Mouse (Mus musculus) kidney, embryonic 14.5 days (tissue): ENCODE data around the gene Krtap1-3. TPM values are rescaled to one million over a fixed set of nuclear protein-coding genes. Genes with fewer than 3 reads are reported as not detected.
"Not testable (repeated sequence)": the region's sequence is repeated elsewhere in the genome, so short reads cannot be mapped to it uniquely, and the experiment has no call there.

ENCODE experiments used
- ATAC-seq: fragments of 200-750 bp; cut with Nextera tagmentation; 2 replicates; pipeline ENCODE4 v1.8.0; 2017; ENCODE audit warnings: moderate number of reproducible peaks, mild to moderate bottlenecking, moderate TSS enrichment, moderate library complexity; ENCODE audit not compliant: low FRiP score, low TSS enrichment
- H3K27ac ChIP-seq: fragments of 300-500 bp; sonication (generic); 2 replicates; pipeline ENCODE4 v1.5.1; 2014; ENCODE audit warnings: low read depth, mild to moderate bottlenecking, low read length, moderate library complexity, mixed read lengths
- H3K27me3 ChIP-seq: fragments of 300-500 bp; sonication (generic); 2 replicates; pipeline ENCODE4 v1.6.1; 2014; ENCODE audit warnings: mild to moderate bottlenecking, low read length; ENCODE audit not compliant: control insufficient read depth, insufficient read depth
- H3K36me3 ChIP-seq: fragments of 300-500 bp; sonication (generic); 2 replicates; pipeline ENCODE4 v1.6.1; 2014; ENCODE audit warnings: low read length, mixed read lengths; ENCODE audit not compliant: control insufficient read depth, insufficient read depth
- H3K4me1 ChIP-seq: fragments of 300-500 bp; sonication (generic); 2 replicates; pipeline ENCODE4 v1.6.1; 2014; ENCODE audit warnings: low read length, mixed read lengths; ENCODE audit not compliant: control insufficient read depth, insufficient read depth
- H3K4me2 ChIP-seq: fragments of 300-500 bp; sonication (generic); replicated peaks from 2 replicates; pipeline ENCODE4 v1.6.1; 2014; ENCODE audit warnings: low read depth, mild to moderate bottlenecking, low read length
- H3K4me3 ChIP-seq: fragments of 300-500 bp; sonication (generic); 2 replicates; pipeline ENCODE4 v1.5.1; 2014; ENCODE audit warnings: mild to moderate bottlenecking, low read length
- H3K9ac ChIP-seq: fragments of 300-500 bp; sonication (generic); 2 replicates; pipeline ENCODE4 v1.6.1; 2014; ENCODE audit warnings: low read depth, mild to moderate bottlenecking, low read length, moderate library complexity
- H3K9me3 ChIP-seq: fragments of 300-500 bp; sonication (generic); 2 replicates; pipeline ENCODE4 v1.6.1; 2016; ENCODE audit warnings: low read length; ENCODE audit not compliant: control insufficient read depth
- WGBS: fragments of 180-500 bp; shearing (Covaris S2); extraction: QIAGEN DNeasy Blood & Tissue Kit; methylation state at CpG from one replicate; pipeline ENCODE4 v1.1.7; 2014; 5-methylcytosine and 5-hydroxymethylcytosine counted together
- polyA plus RNA-seq: library from polyadenylated mRNA; unstranded; fragments of >200 nt; fragmentation: Nextera tagmentation; extraction: Ambion mirVana; gene quantifications from 2 replicates; pipeline ENCODE4 v1.2.1, GENCODE M21; 2014

Krtap1-3 gene
- polyA plus RNA-seq, 1 experiment from 2014 or later, result not detected

DNA sequence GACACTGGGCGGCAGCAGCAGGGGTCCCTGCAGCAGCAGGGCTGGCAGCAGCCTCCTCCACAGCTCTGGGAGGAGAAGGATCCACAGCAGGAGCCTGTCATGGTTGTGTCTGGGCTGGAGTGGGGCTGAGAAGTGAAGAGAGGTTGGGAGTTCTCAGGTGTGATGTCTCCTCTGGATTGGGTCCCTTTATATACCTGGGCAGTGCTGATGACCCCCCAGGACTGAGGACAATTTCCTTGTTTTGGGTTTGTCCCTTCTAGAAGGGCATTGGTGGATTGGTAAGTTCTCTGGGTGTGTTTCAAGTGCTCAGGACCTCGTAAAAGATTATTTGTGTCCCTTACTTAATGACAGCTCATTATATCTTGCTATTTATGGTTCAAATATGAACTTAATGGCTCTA lies 18.9 kb upstream of the Krtap1-3 start, which contains the start of gene Gm11937:
Gm11937 (minus strand) TSS at position 101 of the 400 bp plus-strand sequence.
- not testable (repeated sequence) for H3K36me3 ChIP-seq, H3K27me3 ChIP-seq, H3K4me3 ChIP-seq, ATAC-seq, H3K27ac ChIP-seq, H3K4me1 ChIP-seq, H3K9me3 ChIP-seq, H3K4me2 ChIP-seq, H3K9ac ChIP-seq
- WGBS, result 71% methylated on average over 1 of the region's 2 CpGs

- Histone ChIP-seq H3K9me3 (no peaks in the 10 kb centered on the region), H3K4me3 (no peak overlapping the region), H3K4me1 (no peaks in the 10 kb centered on the region), H3K4me2 (no peak overlapping the region), H3K27ac (no peak overlapping the region), H3K36me3 (no peaks in the 10 kb centered on the region), H3K9ac (no peak overlapping the region; the same call in 1 of the 2 replicates), H3K27me3 (no peaks in the 10 kb centered on the region)
- ATAC-seq, result no peak
- WGBS, result 81% methylated on average over 1 of the region's 1 CpGs
These were observed 18.0 kb upstream of the Krtap1-3 start for GRCm38 (mm10) chr11:99609126-99609525.

DNA sequence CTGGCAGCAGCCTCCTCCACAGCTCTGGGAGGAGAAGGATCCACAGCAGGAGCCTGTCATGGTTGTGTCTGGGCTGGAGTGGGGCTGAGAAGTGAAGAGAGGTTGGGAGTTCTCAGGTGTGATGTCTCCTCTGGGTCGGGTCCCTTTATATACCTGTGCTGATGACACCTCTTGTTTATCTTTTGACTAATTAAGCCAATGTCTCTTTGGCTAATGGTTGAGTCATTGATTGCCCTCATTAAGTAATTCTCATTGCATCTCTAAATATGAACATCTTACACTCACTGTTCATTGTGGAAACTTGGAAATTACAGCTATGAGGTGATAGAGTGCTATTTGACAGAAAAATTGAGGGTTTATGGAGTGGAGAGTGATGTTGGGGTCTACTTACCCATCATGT lies 12.1 kb upstream of the Krtap1-3 start, which contains the start of gene Gm11938:
Gm11938 (minus strand) TSS at position 101 of the 400 bp plus-strand sequence.
- not testable (repeated sequence) for H3K4me2 ChIP-seq, H3K36me3 ChIP-seq, H3K9ac ChIP-seq, H3K4me1 ChIP-seq, ATAC-seq, H3K9me3 ChIP-seq, H3K27ac ChIP-seq, H3K27me3 ChIP-seq, H3K4me3 ChIP-seq
- 65% methylated on average over 1 of the region's 1 CpGs for WGBS

- H3K4me1 ChIP-seq, ATAC-seq, H3K27ac ChIP-seq, H3K4me3 ChIP-seq, H3K36me3 ChIP-seq, H3K27me3 ChIP-seq, H3K9ac ChIP-seq, H3K9me3 ChIP-seq, H3K4me2 ChIP-seq: not testable (repeated sequence)
- 81% methylated on average over 6 of the region's 6 CpGs for WGBS
These were observed 6.6 kb upstream of the Krtap1-3 start, which contains the start of gene Krtap9-3 for GRCm38 (mm10) chr11:99597742-99598141. Gene Krtap9-3 (minus strand): TSS chr11:99598105.

- Histone ChIP-seq H3K36me3 (no peaks in the 10 kb centered on the region), H3K27me3 (no peaks in the 10 kb centered on the region), H3K9me3 (no peaks in the 10 kb centered on the region), H3K27ac (no peak overlapping the region), H3K4me3 (no peak overlapping the region), H3K4me2 (no peak overlapping the region), H3K9ac (no peak overlapping the region), H3K4me1 (no peaks in the 10 kb centered on the region)
- ATAC-seq, result no peak
- 90% methylated on average over 7 of the region's 7 CpGs for WGBS
These were observed 6.0 kb downstream of the Krtap1-3 start for GRCm38 (mm10) chr11:99585096-99585495.

GRCm38 (mm10) chr11:99583245-99583704 lies 7.9 kb downstream of the Krtap1-3 start, which contains the start of gene Krtap1-4:
Gene Krtap1-4 (minus strand): TSS chr11:99583654.
- WGBS, result 75% methylated on average over 5 of the region's 5 CpGs
- no peak within 1 kb of the TSS for H3K27ac ChIP-seq
- no peak for ATAC-seq
- H3K4me1 ChIP-seq, result no peaks in the 10 kb centered on the region
- H3K4me2 ChIP-seq, result no peak within 1 kb of the TSS
- no peaks in the 10 kb centered on the region for H3K9me3 ChIP-seq
- no peak within 1 kb of the TSS for H3K9ac ChIP-seq
- no peaks in the 10 kb centered on the region for H3K36me3 ChIP-seq
- H3K4me3 ChIP-seq, result no peak within 1 kb of the TSS
- H3K27me3 ChIP-seq, result no peaks in the 10 kb centered on the region

DNA sequence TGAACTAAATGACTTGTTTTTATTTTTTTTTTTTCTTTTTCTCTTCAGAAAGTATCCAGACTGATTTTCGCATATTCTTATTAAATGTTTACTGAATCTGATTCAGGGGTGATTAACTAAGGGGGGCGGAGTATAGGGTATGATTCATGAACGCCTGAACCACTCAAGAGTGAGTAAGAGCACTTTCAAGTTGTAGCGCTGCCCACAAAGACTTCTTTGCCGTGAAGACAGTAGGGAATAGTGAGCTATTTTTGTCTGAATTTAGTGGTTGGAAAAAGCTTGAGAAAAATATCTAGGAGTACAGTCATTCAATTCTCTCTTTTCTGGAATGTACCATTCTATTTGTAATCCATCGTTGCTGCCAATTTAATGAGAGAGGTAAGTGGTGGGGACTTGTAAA lies 9.6 kb downstream of the Krtap1-3 start:
- Histone ChIP-seq H3K4me3 (no peak overlapping the region), H3K4me1 (no peaks in the 10 kb centered on the region), H3K9ac (no peak overlapping the region), H3K9me3 (no peaks in the 10 kb centered on the region), H3K27ac (no peak overlapping the region), H3K27me3 (no peaks in the 10 kb centered on the region), H3K4me2 (no peak overlapping the region), H3K36me3 (no peaks in the 10 kb centered on the region)
- WGBS, result 87% methylated on average over 6 of the region's 6 CpGs
- ATAC-seq, result no peak

GRCm38 (mm10) chr11:99581051-99581450 lies 10.1 kb downstream of the Krtap1-3 start:
- H3K27me3 ChIP-seq, result no peaks in the 10 kb centered on the region
- no peaks in the 10 kb centered on the region for H3K9me3 ChIP-seq
- no peak overlapping the region for H3K4me3 ChIP-seq
- H3K27ac ChIP-seq, result no peak overlapping the region
- no peak overlapping the region for H3K4me2 ChIP-seq
- no peaks in the 10 kb centered on the region for H3K36me3 ChIP-seq
- no peak overlapping the region for H3K9ac ChIP-seq
- no peak for ATAC-seq
- 92% methylated on average over 5 of the region's 5 CpGs for WGBS
- no peaks in the 10 kb centered on the region for H3K4me1 ChIP-seq

DNA sequence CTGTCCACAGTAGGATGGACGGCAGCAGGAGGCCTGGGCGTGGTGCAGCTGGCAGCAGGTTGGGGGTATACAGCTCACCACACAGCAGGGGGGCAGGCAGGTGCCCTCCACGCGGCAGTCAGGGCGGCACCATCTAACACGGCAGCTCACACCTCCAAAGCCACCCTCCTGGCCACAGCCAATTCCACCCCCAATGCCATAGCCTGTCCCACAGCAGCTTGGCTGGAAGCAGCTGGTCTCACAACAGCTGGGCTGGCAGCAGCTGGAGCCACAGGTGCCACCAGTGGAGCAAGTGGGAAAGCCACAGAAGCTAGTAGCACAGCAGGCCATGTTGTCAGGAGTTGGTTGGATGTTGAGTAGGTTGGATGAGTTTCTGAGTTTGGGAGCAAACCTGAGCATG lies 10.5 kb downstream of the Krtap1-3 start, which contains the start of gene Krtap1-5:
Krtap1-5 (minus strand) TSS at position 381 of the 400 bp plus-strand sequence.
- Histone ChIP-seq H3K27me3 (no peaks in the 10 kb centered on the region), H3K4me1 (no peaks in the 10 kb centered on the region), H3K9me3 (no peaks in the 10 kb centered on the region), H3K27ac (no peak within 1 kb of the TSS), H3K9ac (no peak within 1 kb of the TSS), H3K4me3 (no peak within 1 kb of the TSS), H3K36me3 (no peaks in the 10 kb centered on the region), H3K4me2 (no peak within 1 kb of the TSS)
- ATAC-seq, result no peak
- WGBS, result 81% methylated on average over 6 of the region's 6 CpGs
